Mouse (Mus musculus) heart, postnatal 0 days (tissue): ENCODE results near the gene Il1r1. TPM values are rescaled to one million over a fixed set of nuclear protein-coding genes. Genes with fewer than 3 reads are reported as not detected.

Experiments used
- ATAC-seq: fragments of 200-750 bp; cut with Nextera tagmentation; 2 replicates; pipeline ENCODE4 v1.8.0; 2017; ENCODE audit warnings: low read depth, moderate number of reproducible peaks, moderate library complexity; ENCODE audit not compliant: insufficient read depth
- DNase-seq: peaks from one replicate; pipeline ENCODE4 v3.0.0-alpha.2; 2016; ENCODE audit warnings: low spot score
- H3K27ac ChIP-seq: fragments of 300-500 bp; sonication (generic); 2 replicates; pipeline ENCODE4 v1.5.1; 2014; ENCODE audit warnings: low read depth, mild to moderate bottlenecking
- H3K27me3 ChIP-seq: fragments of 300-500 bp; sonication (generic); 2 replicates; pipeline ENCODE4 v1.6.1; 2014; ENCODE audit warnings: low read length, mixed read lengths; ENCODE audit not compliant: control insufficient read depth, insufficient read depth
- H3K36me3 ChIP-seq: fragments of 300-500 bp; sonication (generic); replicated peaks from 2 replicates; pipeline ENCODE4 v1.6.1; 2014; ENCODE audit warnings: low read length, mixed read lengths; ENCODE audit not compliant: control insufficient read depth, insufficient read depth
- H3K4me1 ChIP-seq: fragments of 300-500 bp; sonication (generic); 2 replicates; pipeline ENCODE4 v1.6.1; 2014; ENCODE audit warnings: antibody characterized with exemption; ENCODE audit not compliant: control insufficient read depth, insufficient read depth
- H3K4me2 ChIP-seq: fragments of 300-500 bp; sonication (generic); 2 replicates; pipeline ENCODE4 v1.6.1; 2014; ENCODE audit warnings: low read depth, mild to moderate bottlenecking, low read length, moderate library complexity
- H3K4me3 ChIP-seq: fragments of 300-500 bp; sonication (generic); 2 replicates; pipeline ENCODE4 v1.5.1; 2014; ENCODE audit warnings: low read depth, low read length
- H3K9ac ChIP-seq: fragments of 300-500 bp; sonication (generic); replicated peaks from 2 replicates; pipeline ENCODE4 v1.6.1; 2014; ENCODE audit warnings: low read depth, low read length, mixed read lengths
- H3K9me3 ChIP-seq: fragments of 300-500 bp; sonication (generic); replicated peaks from 2 replicates; pipeline ENCODE4 v1.6.1; 2016; ENCODE audit warnings: low read length; ENCODE audit not compliant: control insufficient read depth
- CTCF ChIP-seq: IDR thresholded peaks from 2 replicates; pipeline ENCODE4 v1.5.1; 2016; ENCODE audit warnings: antibody characterized with exemption, control low read depth, low read depth
- EP300 ChIP-seq: IDR thresholded peaks from 2 replicates; pipeline ENCODE4 v1.6.1; 2016; ENCODE audit warnings: antibody characterized with exemption, low read depth
- WGBS: fragments of 180-500 bp; shearing (Covaris S2); extraction: QIAGEN DNeasy Blood & Tissue Kit; methylation state at CpG from one replicate; pipeline ENCODE4 v1.1.7; 2014; 5-methylcytosine and 5-hydroxymethylcytosine counted together
- polyA plus RNA-seq: library from polyadenylated mRNA; unstranded; fragments of >200 nt; fragmentation: Nextera tagmentation; extraction: Ambion mirVana; gene quantifications from 2 replicates; pipeline ENCODE4 v1.2.1, GENCODE M21; 2015
- total RNA-seq: library from RNA; depleted of rRNA; stranded (reverse); fragments of >200 nt; gene quantifications from 2 replicates; pipeline ENCODE4 v1.2.3, GENCODE M21; 2014; ENCODE audit warnings: low replicate concordance

Il1r1 gene
- total and polyA plus RNA-seq, 2 experiments from 2014 or later: 4.7 to 5.6 TPM

DNA sequence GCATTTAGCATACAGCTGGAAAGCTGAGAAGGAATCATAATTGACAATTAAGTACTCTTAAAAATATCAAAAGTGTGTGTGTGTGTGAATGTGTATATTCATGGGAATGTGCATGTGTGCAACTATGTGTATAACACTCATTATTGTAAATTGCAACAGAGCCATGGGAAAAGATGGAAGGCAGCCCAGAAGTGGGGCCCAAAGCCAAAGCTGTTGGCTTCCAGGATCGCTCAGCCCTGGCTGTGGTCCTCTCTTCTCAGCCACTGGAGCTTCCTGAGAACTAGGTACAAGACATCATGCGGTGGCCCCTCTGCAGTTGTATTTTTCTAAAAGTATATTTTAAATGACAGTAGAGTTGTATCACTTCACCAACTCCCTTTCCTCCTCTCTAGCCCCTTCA is 44.0 kb upstream of the Il1r1 start:
- TF ChIP-seq CTCF (no peak), EP300 (no peak)
- Histone ChIP-seq H3K9ac (no peak overlapping the region), H3K36me3 (no peaks in the 10 kb centered on the region), H3K27me3 (no peaks in the 10 kb centered on the region), H3K4me1 (peaks cover 14% of the 10 kb centered on the region), H3K27ac (no peak overlapping the region), H3K4me2 (no peak overlapping the region), H3K9me3 (peaks cover 11% of the 10 kb centered on the region), H3K4me3 (no peak overlapping the region)
- WGBS: 72% methylated on average over 2 of the region's 2 CpGs
- no peak for ATAC-seq
- DNase-seq: no peak

DNA sequence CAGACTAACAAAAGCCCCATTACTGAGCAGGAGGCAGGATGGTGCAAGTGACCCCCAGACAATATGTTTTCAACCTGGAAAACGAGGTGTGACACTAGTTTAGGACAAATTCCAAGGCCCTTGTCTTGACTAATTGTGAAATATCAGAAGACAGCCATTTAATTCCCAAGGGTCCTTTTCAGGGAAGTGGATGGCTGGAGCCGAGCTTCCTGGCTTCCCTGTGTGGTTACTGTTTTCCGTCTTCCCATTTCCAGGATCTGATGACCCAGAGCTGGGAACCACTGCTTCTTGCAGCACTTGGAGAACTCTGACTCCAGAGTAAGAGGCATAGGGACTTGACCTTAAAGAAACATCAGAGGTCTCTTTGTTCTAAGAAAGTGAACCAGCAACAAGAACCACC is 43.2 kb upstream of the Il1r1 start:
- H3K4me3 ChIP-seq: no peak overlapping the region
- peaks cover 14% of the 10 kb centered on the region for H3K4me1 ChIP-seq
- no peak overlapping the region for H3K4me2 ChIP-seq
- 59% methylated on average over 3 of the region's 3 CpGs for WGBS
- ATAC-seq: no peak
- H3K9ac ChIP-seq: no peak overlapping the region
- TF ChIP-seq CTCF: no peak
- no peak for TF ChIP-seq EP300
- DNase-seq: no peak
- no peaks in the 10 kb centered on the region for H3K27me3 ChIP-seq
- no peaks in the 10 kb centered on the region for H3K36me3 ChIP-seq
- H3K9me3 ChIP-seq: peaks cover 9% of the 10 kb centered on the region
- H3K27ac ChIP-seq: no peak overlapping the region

DNA sequence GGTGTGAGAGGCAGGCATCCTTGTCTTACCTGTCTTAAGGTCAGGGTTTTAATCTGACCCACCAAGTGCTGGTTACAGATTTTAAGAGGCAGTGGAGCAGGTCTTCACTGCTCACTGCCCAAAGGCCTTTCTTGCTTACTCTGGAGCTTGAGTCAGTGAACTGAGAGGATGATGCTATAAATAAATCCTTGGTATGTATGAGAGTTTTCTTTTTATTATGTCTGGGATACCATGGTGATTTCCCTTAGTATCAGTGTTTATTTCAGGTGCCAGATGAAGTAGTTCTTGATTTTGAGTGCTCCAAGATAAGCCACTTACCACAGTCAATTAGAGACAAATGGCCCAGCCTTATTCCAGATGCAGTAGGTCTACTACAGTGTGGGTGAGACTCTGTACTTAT is 41.5 kb upstream of the Il1r1 start:
- TF ChIP-seq EP300: no peak
- no peak for TF ChIP-seq CTCF
- H3K4me2 ChIP-seq: no peak overlapping the region
- peaks cover 14% of the 10 kb centered on the region for H3K4me1 ChIP-seq
- no peaks in the 10 kb centered on the region for H3K27me3 ChIP-seq
- ATAC-seq: peak; percentile 63
- 0 out of 2 replicates have a peak overlapping the region, but pooled peaks have one; percentile 17 for H3K27ac ChIP-seq
- no peak overlapping the region for H3K4me3 ChIP-seq
- H3K36me3 ChIP-seq: no peaks in the 10 kb centered on the region
- H3K9ac ChIP-seq: no peak overlapping the region
- DNase-seq: no peak
- no peaks in the 10 kb centered on the region for H3K9me3 ChIP-seq

DNA sequence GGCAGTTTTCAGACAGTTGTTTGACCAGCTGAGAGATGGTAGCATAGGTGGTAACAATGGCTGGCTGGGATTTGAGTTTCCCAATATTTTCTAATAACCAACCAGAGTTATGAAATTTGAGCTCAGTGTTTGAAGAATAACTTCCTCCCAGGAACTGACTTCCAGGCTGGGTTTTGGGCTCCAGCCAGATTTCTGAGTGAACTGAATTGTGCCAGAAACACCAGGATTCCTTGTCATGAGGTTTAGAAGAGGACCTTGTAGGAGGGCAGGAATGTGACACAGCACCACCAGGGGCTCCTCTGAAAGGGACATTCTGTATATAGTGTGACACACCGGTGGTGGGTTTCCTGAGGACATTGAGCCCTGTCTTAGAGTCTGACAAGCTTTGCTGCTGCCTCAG is 36.9 kb upstream of the Il1r1 start:
- Histone ChIP-seq H3K27ac (no peak overlapping the region), H3K4me1 (peaks cover 8% of the 10 kb centered on the region; the same call in 1 of the 2 replicates), H3K4me3 (no peak overlapping the region), H3K27me3 (no peaks in the 10 kb centered on the region), H3K9me3 (no peaks in the 10 kb centered on the region), H3K4me2 (no peak overlapping the region), H3K9ac (no peak overlapping the region), H3K36me3 (no peaks in the 10 kb centered on the region)
- TF ChIP-seq CTCF: no peak
- no peak for TF ChIP-seq EP300
- DNase-seq (no peak), ATAC-seq (no peak)
- 38% methylated on average over 1 of the region's 1 CpGs for WGBS

DNA sequence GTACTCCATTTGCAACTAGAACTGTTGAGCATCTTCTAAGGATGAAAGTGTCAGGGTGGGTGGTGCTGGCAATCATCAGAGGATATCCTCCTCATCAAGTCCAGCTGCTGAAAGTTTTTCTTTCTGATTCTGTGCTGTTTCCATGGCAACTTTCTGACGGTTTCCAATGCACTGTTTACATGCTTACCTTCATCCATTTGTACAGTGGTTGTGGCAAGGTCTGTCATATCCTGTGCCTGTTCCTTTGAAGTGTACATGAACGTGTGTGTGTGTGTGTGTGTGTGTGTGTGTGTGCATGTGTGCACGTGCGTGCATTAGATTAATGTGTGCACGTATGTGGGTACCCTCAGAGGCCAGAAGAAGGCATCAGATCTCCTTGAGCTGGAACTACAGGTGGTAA is 34.9 kb upstream of the Il1r1 start:
- no peak overlapping the region for H3K27ac ChIP-seq
- H3K36me3 ChIP-seq: no peaks in the 10 kb centered on the region
- ATAC-seq (no peak), DNase-seq (no peak)
- H3K27me3 ChIP-seq: no peaks in the 10 kb centered on the region
- H3K9me3 ChIP-seq: no peaks in the 10 kb centered on the region
- WGBS: 64% methylated on average over 5 of the region's 5 CpGs
- no peak overlapping the region for H3K4me2 ChIP-seq
- no peaks in the 10 kb centered on the region; the same call in 1 of the 2 replicates for H3K4me1 ChIP-seq
- TF ChIP-seq EP300 (no peak), CTCF (no peak)
- no peak overlapping the region for H3K9ac ChIP-seq
- no peak overlapping the region for H3K4me3 ChIP-seq

DNA sequence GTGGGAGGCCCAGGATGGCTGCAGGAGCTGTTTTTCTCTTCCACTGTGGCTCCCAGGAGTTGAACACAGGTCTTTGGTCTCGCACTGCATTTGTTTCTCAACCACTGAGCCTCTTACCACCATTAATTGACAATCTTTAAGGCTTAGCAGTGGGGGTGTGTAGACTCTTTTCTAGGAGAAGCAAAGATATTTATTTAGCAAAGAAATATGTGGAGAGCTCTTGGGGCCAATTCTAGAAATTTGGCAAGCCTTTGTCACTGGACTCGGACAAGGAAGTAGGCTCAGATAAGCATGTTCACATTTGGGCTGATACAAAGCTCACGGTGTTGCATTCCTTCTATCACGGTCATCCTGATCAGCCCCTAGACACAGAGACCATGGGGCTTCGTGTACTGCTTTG is 34.0 kb upstream of the Il1r1 start:
- ATAC-seq: no peak
- H3K27me3 ChIP-seq: no peaks in the 10 kb centered on the region
- no peaks in the 10 kb centered on the region for H3K9me3 ChIP-seq
- no peak for DNase-seq
- no peaks in the 10 kb centered on the region for H3K36me3 ChIP-seq
- WGBS: 48% methylated on average over 5 of the region's 5 CpGs
- no peak overlapping the region for H3K9ac ChIP-seq
- H3K4me1 ChIP-seq: no peaks in the 10 kb centered on the region; the same call in 1 of the 2 replicates
- H3K4me2 ChIP-seq: no peak overlapping the region
- H3K4me3 ChIP-seq: no peak overlapping the region
- TF ChIP-seq EP300: no peak
- TF ChIP-seq CTCF: no peak
- no peak overlapping the region for H3K27ac ChIP-seq
